Mouse (Mus musculus) heart, postnatal 0 days (tissue): ENCODE measurements around the gene Tigar. TPM values are rescaled to one million over a fixed set of nuclear protein-coding genes. Genes with fewer than 3 reads are reported as not detected.

Source experiments
- ATAC-seq: fragments of 200-750 bp; cut with Nextera tagmentation; 2 replicates; pipeline ENCODE4 v1.8.0; 2017; ENCODE audit warnings: low read depth, moderate number of reproducible peaks, moderate library complexity; ENCODE audit not compliant: insufficient read depth
- DNase-seq: peaks from one replicate; pipeline ENCODE4 v3.0.0-alpha.2; 2016; ENCODE audit warnings: low spot score
- H3K27ac ChIP-seq: fragments of 300-500 bp; sonication (generic); 2 replicates; pipeline ENCODE4 v1.5.1; 2014; ENCODE audit warnings: low read depth, mild to moderate bottlenecking
- H3K27me3 ChIP-seq: fragments of 300-500 bp; sonication (generic); 2 replicates; pipeline ENCODE4 v1.6.1; 2014; ENCODE audit warnings: low read length, mixed read lengths; ENCODE audit not compliant: control insufficient read depth, insufficient read depth
- H3K36me3 ChIP-seq: fragments of 300-500 bp; sonication (generic); replicated peaks from 2 replicates; pipeline ENCODE4 v1.6.1; 2014; ENCODE audit warnings: low read length, mixed read lengths; ENCODE audit not compliant: control insufficient read depth, insufficient read depth
- H3K4me1 ChIP-seq: fragments of 300-500 bp; sonication (generic); 2 replicates; pipeline ENCODE4 v1.6.1; 2014; ENCODE audit warnings: antibody characterized with exemption; ENCODE audit not compliant: control insufficient read depth, insufficient read depth
- H3K4me2 ChIP-seq: fragments of 300-500 bp; sonication (generic); 2 replicates; pipeline ENCODE4 v1.6.1; 2014; ENCODE audit warnings: low read depth, mild to moderate bottlenecking, low read length, moderate library complexity
- H3K4me3 ChIP-seq: fragments of 300-500 bp; sonication (generic); 2 replicates; pipeline ENCODE4 v1.5.1; 2014; ENCODE audit warnings: low read depth, low read length
- H3K9ac ChIP-seq: fragments of 300-500 bp; sonication (generic); replicated peaks from 2 replicates; pipeline ENCODE4 v1.6.1; 2014; ENCODE audit warnings: low read depth, low read length, mixed read lengths
- H3K9me3 ChIP-seq: fragments of 300-500 bp; sonication (generic); replicated peaks from 2 replicates; pipeline ENCODE4 v1.6.1; 2016; ENCODE audit warnings: low read length; ENCODE audit not compliant: control insufficient read depth
- CTCF ChIP-seq: IDR thresholded peaks from 2 replicates; pipeline ENCODE4 v1.5.1; 2016; ENCODE audit warnings: antibody characterized with exemption, control low read depth, low read depth
- EP300 ChIP-seq: IDR thresholded peaks from 2 replicates; pipeline ENCODE4 v1.6.1; 2016; ENCODE audit warnings: antibody characterized with exemption, low read depth
- WGBS: fragments of 180-500 bp; shearing (Covaris S2); extraction: QIAGEN DNeasy Blood & Tissue Kit; methylation state at CpG from one replicate; pipeline ENCODE4 v1.1.7; 2014; 5-methylcytosine and 5-hydroxymethylcytosine counted together
- polyA plus RNA-seq: library from polyadenylated mRNA; unstranded; fragments of >200 nt; fragmentation: Nextera tagmentation; extraction: Ambion mirVana; gene quantifications from 2 replicates; pipeline ENCODE4 v1.2.1, GENCODE M21; 2015
- total RNA-seq: library from RNA; depleted of rRNA; stranded (reverse); fragments of >200 nt; gene quantifications from 2 replicates; pipeline ENCODE4 v1.2.3, GENCODE M21; 2014; ENCODE audit warnings: low replicate concordance; rRNA removed

Tigar gene
- total RNA-seq, result 9.0 and 21.1 TPM in 2 replicates
- 14.4 and 15.6 TPM in 2 replicates for polyA plus RNA-seq

- under 1% methylated on average over 37 of the region's 37 CpGs for WGBS
- Histone ChIP-seq H3K4me3 (peak within 1 kb of the TSS; percentile 66), H3K27ac (peak within 1 kb of the TSS; percentile 76), H3K36me3 (no peaks in the 10 kb centered on the region), H3K27me3 (no peaks in the 10 kb centered on the region), H3K4me2 (peak within 1 kb of the TSS; percentile 87), H3K9ac (peak within 1 kb of the TSS; percentile 37), H3K4me1 (peaks cover 20% of the 10 kb centered on the region), H3K9me3 (no peaks in the 10 kb centered on the region)
- DNase-seq (peak; percentile 93), ATAC-seq (peak; percentile 99)
- TF ChIP-seq EP300 (no peak), CTCF (no peak)
Measured at GRCm38 (mm10) chr6:127109402-127109930, at the start of gene Tigar. Gene Tigar (minus strand): TSS chr6:127109557.

DNA sequence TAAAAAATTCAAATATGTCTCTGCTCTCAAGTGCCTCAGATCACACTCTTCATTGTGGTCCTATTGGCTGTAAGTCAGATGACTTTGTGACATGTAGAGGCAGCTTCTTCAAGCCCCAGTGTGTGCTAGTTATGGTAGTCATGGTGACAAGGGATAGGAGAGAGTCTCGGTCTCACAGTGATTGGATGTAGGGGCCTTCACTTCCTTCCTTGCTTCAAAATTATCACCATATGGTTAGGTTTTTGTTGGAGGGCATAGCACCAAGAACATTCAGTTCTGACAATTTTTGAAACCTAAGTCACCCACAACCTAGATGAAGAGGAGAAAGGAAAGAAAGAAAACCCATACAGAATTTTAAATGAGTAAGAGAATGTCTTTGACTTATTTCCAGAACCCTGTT lies 48.0 kb upstream of the Tigar start:
- DNase-seq (no peak), ATAC-seq (no peak)
- 38% methylated on average over 1 of the region's 1 CpGs for whole genome bisulfite sequencing
- Histone ChIP-seq H3K27me3 (0 out of 2 replicates have a peak, but pooled peaks cover 3% of the 10 kb centered on the region), H3K9ac (no peak overlapping the region), H3K4me2 (no peak overlapping the region), H3K27ac (no peak overlapping the region), H3K36me3 (no peaks in the 10 kb centered on the region), H3K4me1 (peaks cover 21% of the 10 kb centered on the region), H3K4me3 (no peak overlapping the region), H3K9me3 (no peaks in the 10 kb centered on the region)
- no peak for TF ChIP-seq CTCF

GRCm38 (mm10) chr6:127155468-127155867 lies 46.1 kb upstream of the Tigar start:
- no peaks in the 10 kb centered on the region for H3K36me3 ChIP-seq
- H3K4me1 ChIP-seq, result peaks cover 27% of the 10 kb centered on the region
- peak overlapping the region; percentile 83 for H3K27ac ChIP-seq
- no peaks in the 10 kb centered on the region for H3K9me3 ChIP-seq
- H3K4me2 ChIP-seq, result peak overlapping the region; percentile 95
- H3K4me3 ChIP-seq, result peak overlapping the region; percentile 77
- H3K9ac ChIP-seq, result peak overlapping the region; percentile 57
- H3K27me3 ChIP-seq, result 0 out of 2 replicates have a peak, but pooled peaks cover 3% of the 10 kb centered on the region
- TF ChIP-seq CTCF (no peak), EP300 (no peak)
- ATAC-seq, result no peak
- DNase-seq, result peak; percentile 18
- 4% methylated on average over 15 of the region's 15 CpGs for WGBS

- ATAC-seq (peak; percentile 28), DNase-seq (peak; percentile 59)
- Histone ChIP-seq H3K4me2 (peak overlapping the region; percentile 95), H3K4me1 (peaks cover 27% of the 10 kb centered on the region), H3K36me3 (no peaks in the 10 kb centered on the region), H3K27me3 (0 out of 2 replicates have a peak, but pooled peaks cover 3% of the 10 kb centered on the region), H3K9ac (peak overlapping the region; percentile 57), H3K4me3 (peak overlapping the region; percentile 77), H3K27ac (peak overlapping the region; percentile 83), H3K9me3 (no peaks in the 10 kb centered on the region)
- no peak; the same call in 1 of the 2 replicates for TF ChIP-seq EP300
- under 1% methylated on average over 34 of the region's 34 CpGs for WGBS
Measured at GRCm38 (mm10) chr6:127154708-127155268, 45.4 kb upstream of the Tigar start.

DNA sequence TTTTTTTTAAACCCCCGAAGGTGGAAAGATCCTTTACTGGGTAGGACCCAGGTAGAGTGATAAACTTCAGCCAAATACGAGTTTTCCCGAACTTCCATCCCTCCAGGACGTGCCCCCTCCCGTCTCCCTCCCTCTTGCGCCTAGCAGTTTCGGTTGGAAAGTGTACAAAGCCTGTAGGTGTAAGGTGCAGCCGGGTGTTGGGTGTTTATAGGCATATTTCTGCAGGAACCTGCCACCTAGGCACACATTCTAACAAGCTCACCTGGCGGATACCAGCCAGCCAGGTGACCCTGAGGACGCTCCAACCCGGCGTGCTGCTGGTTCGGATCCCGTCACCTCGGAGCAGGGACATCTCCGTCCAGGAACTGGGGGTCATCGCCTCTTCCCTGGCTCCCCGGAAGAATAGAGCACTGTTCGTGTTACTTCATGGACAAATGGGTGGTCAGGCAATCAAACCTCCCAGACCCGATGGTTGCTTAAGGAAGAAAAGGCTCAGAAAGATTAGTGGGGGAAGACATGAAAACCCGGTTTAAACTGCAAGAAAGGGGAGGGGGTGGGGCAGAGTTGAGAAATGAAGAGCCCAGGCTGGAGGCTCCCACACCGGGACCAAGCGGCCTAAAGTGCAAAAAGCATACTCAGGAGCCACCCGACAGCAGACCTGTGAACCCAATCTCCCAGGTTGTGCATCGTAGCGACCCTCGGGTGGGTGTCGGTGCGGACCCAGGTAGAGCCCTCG lies 44.8 kb upstream of the Tigar start:
- under 1% methylated on average over 30 of the region's 30 CpGs for WGBS
- Histone ChIP-seq H3K36me3 (no peaks in the 10 kb centered on the region), H3K9me3 (no peaks in the 10 kb centered on the region), H3K27ac (peak overlapping the region; percentile 83), H3K4me1 (peaks cover 27% of the 10 kb centered on the region), H3K4me2 (peak overlapping the region; percentile 95), H3K4me3 (peak overlapping the region; percentile 77), H3K9ac (peak overlapping the region; percentile 57), H3K27me3 (0 out of 2 replicates have a peak, but pooled peaks cover 3% of the 10 kb centered on the region)
- no peak for DNase-seq
- no peak for TF ChIP-seq CTCF
- TF ChIP-seq EP300, result no peak
- ATAC-seq, result no peak
